Mouse (Mus musculus) right cerebral cortex, postnatal 25 days (tissue): ENCODE measurements around the gene Tmem44.

Experiments used
- DNase-seq: peaks from one replicate; pipeline ENCODE4 v3.0.0; 2022

Tmem44 gene

GRCm38 (mm10) chr16:30517666-30518283, 32.9 kb downstream of the Tmem44 start:
- no peak for DNase-seq

- no peak for DNase-seq
Measured at GRCm38 (mm10) chr16:30516993-30517392, 33.6 kb downstream of the Tmem44 start.

- DNase-seq, result no peak
Measured at GRCm38 (mm10) chr16:30515418-30515817, 35.2 kb downstream of the Tmem44 start.

- no peak for DNase-seq
Measured at GRCm38 (mm10) chr16:30513050-30514024, 37.3 kb downstream of the Tmem44 start.

- no peak for DNase-seq
Measured at GRCm38 (mm10) chr16:30512375-30513049, 38.1 kb downstream of the Tmem44 start.

DNA sequence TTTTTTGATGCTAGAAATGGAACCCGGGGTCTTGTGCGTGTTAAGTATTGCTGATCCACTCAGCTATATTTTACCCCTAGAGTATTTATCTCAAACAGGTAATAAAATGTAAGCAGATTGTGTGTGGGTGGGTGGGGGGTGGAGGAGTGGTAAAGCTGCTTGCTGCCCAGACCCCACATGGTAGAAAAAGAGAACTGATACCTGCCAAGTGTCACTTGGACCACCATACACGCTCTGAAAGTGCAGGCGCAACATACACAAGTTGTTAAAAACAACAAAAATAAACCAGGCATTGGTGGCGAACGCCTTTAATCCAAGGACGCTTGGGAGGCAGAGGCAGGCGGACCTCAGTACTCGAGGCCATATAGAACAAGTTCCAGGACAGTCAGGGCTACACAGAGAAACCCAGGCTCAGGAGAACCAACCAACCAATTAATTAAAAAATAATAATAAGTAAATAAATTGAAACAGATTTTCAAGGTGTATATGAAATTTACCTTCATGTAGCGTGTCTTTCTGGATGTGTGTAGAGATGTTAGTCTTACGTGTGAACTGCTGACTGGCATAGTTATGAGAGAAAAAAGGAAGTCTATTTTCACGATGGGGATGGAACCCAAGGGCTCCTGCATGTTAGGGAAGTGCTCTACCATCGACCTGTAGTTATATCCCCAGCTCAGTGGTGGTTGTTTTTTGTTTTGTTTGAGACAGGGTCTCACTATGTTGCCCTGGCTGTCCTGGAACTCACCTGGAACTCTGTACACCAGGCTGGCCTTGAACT, 38.9 kb downstream of the Tmem44 start:
- no peak for DNase-seq

- DNase-seq, result peak; percentile 83
Measured at GRCm38 (mm10) chr16:30510504-30511451, 39.9 kb downstream of the Tmem44 start.

DNA sequence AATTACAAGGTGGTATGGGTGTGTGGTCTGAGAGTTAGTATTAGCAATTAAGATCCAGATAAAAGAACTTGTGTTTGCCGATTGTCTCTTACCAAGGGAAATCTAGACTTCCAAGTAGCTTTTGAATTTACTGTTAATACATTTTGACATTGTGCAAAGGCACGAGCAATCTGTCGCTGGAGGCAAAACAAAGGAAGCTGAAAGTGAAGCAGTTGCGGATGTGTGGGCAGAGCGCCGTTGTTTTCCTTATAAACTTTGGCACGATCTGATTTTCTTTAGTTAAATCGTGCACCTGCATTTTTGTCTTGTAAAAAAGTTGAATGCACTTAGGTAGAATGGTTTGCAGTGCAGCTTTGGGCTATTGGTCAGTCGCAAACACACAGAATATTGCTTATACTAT, 40.6 kb downstream of the Tmem44 start:
- no peak for DNase-seq

DNA sequence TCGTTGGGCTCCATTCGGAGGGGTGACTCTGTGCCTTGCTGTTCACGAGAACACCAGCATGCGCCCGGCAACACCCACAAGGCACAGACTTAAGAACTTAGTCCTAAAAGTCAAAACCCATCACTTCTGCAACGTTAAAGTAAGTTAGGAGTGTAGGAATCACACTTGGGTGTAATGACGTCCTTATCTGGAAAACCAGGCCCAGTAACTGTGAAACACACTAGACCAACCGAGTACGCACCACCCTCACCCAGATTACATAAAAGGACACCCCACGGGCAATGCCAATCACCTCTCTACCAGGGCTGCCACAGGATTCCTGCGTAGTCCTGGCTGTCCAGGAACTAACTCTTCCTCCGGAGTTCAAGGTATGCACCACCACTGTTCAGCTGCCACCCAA, 41.3 kb downstream of the Tmem44 start:
- no peak for DNase-seq

- no peak for DNase-seq
Measured at GRCm38 (mm10) chr16:30508738-30509137, 41.9 kb downstream of the Tmem44 start.

DNA sequence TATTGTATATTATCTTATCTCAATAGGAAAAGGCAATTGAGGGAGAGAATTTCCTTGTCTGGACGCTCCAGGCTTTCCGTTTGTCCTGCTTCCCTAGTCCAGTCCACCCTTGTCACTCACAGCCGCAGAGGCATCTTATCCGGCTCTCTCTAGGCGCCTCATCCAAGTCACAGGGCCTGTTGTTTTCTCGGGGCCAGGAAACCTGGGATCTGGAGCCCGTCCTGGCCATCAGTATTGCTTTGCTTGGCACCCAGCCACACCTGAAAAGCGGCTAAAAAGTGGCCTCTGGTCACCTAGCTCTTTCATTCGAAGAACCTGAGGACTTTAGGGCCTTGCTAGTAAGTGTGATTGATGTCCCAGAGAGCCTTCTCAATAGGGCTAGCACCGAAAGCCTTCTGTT, 43.5 kb downstream of the Tmem44 start:
- DNase-seq, result no peak

DNA sequence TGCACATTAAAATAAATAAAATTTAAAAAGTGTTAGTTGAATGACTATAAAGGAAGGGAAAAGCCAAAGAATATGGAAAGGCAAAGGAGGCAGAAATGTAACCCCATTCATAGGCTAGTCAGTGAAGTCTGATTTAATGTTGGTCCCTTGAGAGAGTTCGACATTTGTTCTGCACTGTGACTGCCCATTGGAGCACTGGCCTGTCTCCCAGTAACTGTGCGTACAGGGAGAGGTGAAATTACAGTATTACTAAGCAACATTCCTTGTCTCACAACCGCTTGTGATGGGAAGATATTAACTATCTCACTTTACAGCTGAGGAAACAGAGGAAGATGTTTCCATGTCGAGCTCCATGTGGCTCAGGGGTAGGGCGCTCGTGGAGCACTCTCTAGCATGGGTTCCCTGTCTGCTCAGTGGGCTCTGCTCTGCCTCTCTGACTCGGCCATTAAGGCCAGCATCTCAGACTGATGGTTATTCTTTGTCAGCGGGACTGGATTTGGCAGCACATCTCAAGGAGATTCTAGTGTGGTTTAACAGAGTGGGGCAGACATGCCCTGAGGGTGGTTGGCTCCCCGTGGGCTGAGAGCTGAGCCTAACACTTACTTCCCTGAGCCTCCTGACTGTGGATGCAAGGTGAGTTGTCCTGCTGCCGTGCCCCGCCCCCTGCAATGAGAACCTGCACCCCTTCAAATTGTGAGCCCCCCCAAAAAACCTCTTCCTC, 45.2 kb downstream of the Tmem44 start:
- DNase-seq, result no peak

DNA sequence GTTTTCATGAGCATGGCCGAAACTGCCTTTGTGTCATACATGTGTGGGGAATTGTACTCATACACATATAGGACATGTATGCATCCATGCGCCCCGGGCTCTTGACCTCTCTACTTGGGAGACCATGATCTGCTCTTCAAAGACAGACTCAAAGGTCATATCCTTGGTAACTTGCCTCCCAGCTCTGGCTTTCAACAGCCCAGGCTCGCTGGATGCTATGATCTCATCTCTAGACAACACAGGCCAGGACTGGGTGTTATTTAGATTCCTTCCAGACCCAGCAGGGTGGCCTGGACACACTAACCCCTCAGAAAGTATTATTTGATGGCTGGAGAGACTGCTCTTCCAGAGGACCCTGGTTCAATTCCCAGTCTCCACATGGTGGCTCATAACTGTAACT, 45.8 kb downstream of the Tmem44 start:
- no peak for DNase-seq

- DNase-seq, result peak; percentile 39
Measured at GRCm38 (mm10) chr16:30503958-30504357, 46.7 kb downstream of the Tmem44 start.

- no peak for DNase-seq
Measured at GRCm38 (mm10) chr16:30502221-30502891, 48.3 kb downstream of the Tmem44 start.

- DNase-seq, result no peak
Measured at GRCm38 (mm10) chr16:30501621-30502020, 49.0 kb downstream of the Tmem44 start.

- DNase-seq, result no peak
Measured at GRCm38 (mm10) chr16:30500223-30500622, 50.4 kb downstream of the Tmem44 start.

GRCm38 (mm10) chr16:30499126-30499857, 51.4 kb downstream of the Tmem44 start:
- DNase-seq, result no peak

DNA sequence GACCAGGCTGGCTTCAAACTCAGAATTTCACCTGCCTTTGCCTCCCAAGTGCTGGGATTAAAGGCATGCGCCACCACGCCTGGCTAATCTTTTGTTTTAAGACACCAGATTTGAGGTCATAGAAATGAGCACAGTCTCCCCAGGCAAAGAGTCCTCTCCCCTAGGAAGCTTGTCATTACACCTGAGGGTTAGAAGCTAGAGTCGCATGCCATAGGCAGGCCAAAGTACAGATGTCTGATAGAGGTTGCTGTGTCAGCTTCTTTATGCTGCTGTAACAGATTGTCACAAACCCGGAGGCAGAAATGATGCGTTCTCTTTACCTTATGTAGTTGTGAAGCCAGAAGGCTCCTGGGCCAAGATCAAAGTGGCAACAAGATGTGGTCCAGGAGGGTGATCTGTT, 53.3 kb downstream of the Tmem44 start:
- no peak for DNase-seq

GRCm38 (mm10) chr16:30494883-30495282, 55.8 kb downstream of the Tmem44 start:
- no peak for DNase-seq
